Mouse (Mus musculus) heart, embryonic 14.5 days (tissue): ENCODE results near the gene Cage1. TPM values are rescaled to one million over a fixed set of nuclear protein-coding genes. Genes with fewer than 3 reads are reported as not detected.

Experiments used
- microRNA-seq: library from miRNA; unstranded; fragments of <30 nt; microRNA quantifications from one replicate; pipeline ENCODE4, GENCODE M21; 2016
- polyA plus RNA-seq: library from polyadenylated mRNA; unstranded; fragments of >200 nt; fragmentation: Nextera tagmentation; extraction: Ambion mirVana; gene quantifications from 2 replicates; pipeline ENCODE4 v1.2.1, GENCODE M21; 2014

The Cage1 gene
- polyA plus RNA-seq, 1 experiment from 2014 or later, result 1.8 TPM

Small RNA genes lying within 50 kb of the gene (microRNA-seq; reads per million reads assigned to microRNA genes)
- not detected for gene Gm27387

Other genes starting within 250 kb of the Cage1 start
- 82.9 and 90.1 TPM in 2 replicates for gene Ssr1, start 42.9 kb downstream of the Cage1 start, polyA plus RNA-seq
- 28.0 and 28.1 TPM in 2 replicates for gene Riok1, start 74 bp downstream of the Cage1 start, polyA plus RNA-seq
- 69.5 and 71.1 TPM in 2 replicates for gene Dsp, start 114.2 kb upstream of the Cage1 start, polyA plus RNA-seq
- gene Snrnp48, start 167.9 kb upstream of the Cage1 start, polyA plus RNA-seq, result 24.8 and 27.6 TPM in 2 replicates